Mouse (Mus musculus) cerebellum, postnatal 25 days (tissue): ENCODE data around the gene Pde4d.

ENCODE experiments used
- DNase-seq, 2 experiments: peaks; one replicate each; pipeline ENCODE4 v3.0.0; 2021; ENCODE audit warnings: mixed read lengths in 2 of 2

The Pde4d gene

DNA sequence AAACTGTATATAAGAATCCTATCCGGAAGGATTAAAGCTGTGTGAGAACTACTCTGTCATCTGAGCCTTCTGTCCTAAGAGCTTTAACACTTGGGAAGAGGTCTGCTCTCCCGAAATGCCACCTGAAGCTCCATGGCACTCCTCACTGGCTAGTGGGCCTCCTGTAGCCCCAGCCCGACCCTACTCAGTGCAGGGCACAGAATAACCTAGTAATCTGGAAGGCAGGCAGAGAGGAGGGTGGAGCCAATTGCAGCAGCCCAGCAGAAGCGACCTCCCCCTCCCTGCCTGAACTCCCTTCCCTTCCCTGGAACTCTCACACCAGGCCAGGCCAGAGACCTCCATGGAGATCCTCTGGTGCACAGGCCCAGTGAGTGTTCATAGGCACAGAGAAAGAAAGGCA lies 608.3 kb downstream of the Pde4d start:
- no peak for DNase-seq

DNA sequence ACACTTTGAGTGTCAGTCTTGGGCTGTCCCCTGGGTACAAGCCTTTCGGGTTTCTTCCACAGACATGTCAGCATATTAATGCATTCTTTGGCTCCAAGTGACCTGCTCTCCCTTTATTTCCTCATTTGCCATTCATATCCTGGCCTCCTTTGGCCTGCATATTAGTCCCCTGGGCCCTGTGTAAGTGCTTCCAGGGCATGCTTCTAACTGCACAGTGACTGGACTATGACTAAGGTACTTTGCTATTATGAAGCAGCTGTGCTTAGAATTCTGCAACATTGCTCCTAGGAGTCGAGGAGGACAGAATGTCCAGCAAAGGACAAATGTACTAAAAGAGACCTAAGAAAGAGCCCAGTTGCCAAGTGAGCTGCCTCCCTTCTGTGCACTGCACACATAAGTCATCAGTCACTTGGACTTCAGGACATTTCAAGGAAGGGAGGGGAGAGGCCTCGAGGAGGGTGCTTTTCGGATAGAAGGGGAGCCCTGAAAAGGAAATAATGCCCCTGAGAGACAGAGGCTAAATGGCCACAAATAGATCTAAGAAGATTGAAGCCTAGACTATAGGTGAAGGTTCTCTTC lies 616.9 kb downstream of the Pde4d start:
- no peak for DNase-seq

DNA sequence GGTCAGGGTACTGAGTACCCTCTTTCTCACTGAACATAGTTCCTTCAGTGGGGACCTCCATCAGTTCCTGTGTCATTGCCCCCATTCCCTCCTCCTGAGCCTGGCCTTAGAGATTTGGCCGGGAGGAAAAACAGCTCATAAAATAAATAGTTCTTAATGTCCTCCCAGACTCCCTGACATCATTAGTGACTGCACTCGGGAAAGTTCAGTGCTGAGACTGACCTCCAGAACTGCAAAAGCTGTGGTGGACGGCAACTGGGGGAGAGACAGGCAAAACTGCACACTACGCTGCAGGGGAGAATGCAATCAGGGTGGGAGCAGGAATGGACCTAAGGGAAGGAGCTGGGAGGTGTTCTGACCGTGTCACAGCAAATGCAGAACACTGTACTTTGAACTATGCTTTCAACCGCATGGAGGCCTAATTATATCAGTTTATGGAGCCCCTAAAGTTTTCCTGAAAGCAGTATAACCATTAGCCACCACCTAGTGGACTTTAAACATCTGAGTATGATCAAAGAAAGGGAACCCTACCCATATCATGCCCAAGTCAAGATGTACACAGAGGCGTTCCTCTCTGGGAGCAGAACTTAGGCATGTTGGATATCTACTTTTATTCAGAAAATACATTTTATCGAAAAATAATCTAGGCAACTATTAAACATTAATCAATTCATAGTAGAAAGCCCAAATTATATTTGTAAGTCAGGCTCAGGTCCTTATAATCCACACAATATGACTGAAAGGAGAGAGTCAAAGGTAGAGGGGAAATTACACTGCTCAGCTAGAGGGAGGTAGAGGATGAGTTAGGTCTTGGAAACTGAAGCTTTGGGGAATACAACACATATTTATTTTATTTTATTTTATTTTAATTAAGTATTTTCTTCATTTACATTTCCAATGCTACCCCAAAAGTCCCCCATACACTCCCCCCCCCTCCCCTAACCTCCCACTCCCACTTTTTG lies 618.8 kb downstream of the Pde4d start:
- no peak for DNase-seq

DNA sequence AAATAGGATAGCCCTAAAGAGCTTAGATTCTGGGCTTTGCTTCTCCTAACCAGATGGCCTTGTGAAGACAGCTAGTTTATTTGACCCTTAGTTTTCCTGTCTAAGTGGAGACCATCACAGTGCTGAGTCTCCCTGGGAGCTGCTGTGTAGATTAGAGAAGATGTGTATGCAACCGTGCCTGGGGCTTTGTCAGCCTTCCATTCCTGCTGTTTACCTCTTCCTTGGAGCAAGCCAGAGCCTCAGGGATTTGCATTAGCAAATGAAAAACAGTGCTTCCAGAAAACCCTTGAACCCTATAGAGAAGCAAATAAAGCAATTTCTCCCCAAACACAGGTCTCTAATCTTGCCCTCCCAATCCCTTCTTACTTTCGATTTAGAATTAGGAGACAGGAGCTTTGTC lies 623.6 kb downstream of the Pde4d start:
- no peak for DNase-seq

DNA sequence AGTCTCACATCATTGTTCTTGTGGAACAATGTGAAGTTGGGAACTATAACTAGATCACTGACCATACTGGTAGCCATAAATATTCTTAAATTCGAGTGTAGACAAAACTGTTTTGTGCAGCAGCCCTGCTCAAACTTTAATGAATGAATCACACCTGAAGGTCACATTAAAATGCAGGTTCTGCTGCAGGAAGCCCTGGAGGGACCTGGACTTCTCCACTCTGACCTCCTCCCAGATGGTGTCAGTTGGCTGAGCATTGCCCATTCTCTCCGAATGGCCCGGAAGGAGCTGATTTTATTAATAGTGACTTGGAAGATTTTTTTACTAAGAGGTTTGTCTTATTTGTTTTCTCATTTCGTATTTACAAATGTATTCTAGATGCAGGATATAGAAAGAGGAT lies 624.3 kb downstream of the Pde4d start:
- DNase-seq = peak in 1 of 2 experiments; percentile 17

DNA sequence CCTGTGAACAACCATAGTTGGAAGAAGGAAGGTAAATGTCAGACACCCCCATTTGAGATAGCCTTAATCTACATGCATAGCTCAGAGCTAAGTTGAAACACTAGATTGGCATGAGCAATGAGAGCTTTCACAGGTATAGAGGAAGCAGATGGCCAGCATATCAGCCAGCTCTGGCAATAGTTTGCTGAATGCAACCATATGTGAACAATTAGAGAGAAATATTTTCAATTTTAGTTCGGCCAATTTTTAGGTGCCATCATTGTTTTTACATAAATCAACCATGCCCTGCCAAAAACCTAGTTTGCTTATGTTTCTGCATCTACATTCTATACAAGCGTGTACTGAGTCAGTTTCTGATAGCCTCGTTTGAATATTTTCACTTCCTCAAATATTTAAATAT lies 642.9 kb downstream of the Pde4d start:
- DNase-seq = peak; percentile 55 to 68

DNA sequence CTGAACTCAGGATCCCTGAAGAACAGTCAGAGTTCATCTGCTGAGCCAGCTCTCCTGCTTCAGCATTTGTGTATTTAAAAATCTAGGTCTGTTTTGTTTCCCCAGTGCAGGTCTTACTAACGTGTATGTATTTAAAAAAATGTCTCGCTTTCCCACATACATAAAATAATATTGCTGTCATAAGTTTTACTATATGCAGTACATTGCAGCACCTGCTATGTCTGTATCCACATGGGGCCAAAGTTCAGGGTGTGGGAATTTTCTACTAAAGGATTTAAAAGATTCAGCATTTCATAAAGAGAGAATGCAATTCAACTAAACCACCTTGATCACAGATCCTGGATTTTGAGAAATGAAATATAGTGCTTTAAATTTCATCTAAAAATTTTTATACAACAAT lies 646.9 kb downstream of the Pde4d start:
- DNase-seq = no peak

DNA sequence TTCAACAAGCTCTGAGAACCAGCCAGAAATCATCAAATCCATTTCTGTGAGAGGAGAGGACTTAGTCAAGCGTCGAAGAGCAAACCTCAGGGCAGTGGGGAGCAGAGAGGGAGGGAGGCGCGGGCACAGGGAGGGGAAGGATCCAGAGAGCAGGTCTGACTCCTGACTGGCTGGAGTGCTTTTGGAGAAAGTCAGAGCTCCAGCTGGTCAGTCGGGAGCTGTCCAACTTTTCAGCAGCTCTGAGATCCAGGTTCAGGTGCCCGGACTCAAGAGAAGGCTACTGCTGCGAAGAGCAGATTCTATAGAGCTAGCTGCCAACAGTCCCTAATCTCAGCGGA lies 666.2 kb downstream of the Pde4d start:
- DNase-seq = peak in 1 of 2 experiments; percentile 88

DNA sequence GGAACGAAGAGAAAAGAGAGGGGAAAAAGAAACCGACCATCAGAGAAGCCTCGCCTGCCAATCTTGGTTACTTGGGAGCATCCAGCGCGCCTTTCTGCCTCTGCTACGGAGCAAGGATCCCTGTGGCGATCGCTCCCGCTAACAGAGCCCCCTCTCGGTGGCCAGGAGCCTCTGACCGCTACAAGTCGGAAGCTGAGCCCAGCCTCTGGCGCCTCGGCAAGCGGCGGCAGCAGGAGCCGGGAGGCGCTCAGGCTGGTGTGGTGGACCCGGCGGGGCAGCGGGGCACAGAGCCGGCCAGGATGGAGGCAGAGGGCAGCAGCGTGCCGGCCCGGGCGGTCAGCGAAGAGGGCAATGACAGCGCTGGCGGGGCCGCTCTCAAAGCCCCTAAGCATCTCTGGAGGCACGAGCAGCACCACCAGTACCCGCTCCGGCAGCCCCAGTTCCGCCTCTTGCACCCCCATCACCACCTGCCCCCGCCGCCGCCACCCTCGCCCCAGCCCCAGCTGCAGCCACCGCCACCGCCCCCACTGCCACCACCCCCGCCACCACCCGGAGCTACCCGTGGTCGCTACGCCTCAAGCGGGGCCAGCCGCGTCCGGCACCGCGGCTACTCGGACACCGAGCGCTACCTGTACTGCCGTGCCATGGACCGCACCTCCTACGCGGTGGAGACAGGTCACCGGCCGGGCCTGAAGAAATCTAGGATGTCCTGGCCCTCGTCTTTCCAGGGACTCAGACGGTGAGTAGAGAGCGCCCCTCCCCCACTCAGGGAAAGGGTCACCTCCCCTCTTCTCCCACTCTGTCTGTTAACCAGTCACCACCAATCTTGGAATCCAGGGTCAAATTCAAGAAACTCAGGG lies 666.8 kb downstream of the Pde4d start:
- DNase-seq = peak; percentile 82 to 89

DNA sequence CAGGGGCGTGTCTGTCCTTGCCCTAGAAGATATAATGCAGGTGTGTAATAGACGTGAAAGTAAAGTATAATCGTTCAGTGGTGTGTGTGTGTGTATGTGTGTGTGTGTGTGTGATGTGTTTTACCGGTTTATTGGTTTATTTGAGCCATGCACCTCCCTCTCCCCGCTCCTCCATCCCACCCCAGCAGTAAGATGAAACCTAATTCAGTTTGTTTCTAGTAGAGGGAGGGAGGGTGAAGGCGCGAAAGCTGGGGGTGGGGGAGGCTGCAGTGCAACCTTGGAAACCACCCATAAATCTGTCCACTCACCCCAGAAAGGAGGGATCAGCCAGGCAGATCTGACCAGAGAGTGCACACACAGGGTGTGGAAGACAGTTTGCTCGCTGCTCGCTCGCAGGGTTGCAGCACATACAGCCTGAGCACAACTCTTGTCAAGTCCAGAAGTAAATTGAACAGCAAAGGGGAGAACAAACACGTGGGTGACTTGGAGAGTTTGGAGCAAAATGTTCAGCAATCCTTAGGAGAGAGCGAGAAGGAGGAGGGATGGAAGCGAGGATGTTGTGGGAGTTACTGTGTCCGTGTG lies 667.6 kb downstream of the Pde4d start:
- peak; percentile 81 to 82 for DNase-seq

DNA sequence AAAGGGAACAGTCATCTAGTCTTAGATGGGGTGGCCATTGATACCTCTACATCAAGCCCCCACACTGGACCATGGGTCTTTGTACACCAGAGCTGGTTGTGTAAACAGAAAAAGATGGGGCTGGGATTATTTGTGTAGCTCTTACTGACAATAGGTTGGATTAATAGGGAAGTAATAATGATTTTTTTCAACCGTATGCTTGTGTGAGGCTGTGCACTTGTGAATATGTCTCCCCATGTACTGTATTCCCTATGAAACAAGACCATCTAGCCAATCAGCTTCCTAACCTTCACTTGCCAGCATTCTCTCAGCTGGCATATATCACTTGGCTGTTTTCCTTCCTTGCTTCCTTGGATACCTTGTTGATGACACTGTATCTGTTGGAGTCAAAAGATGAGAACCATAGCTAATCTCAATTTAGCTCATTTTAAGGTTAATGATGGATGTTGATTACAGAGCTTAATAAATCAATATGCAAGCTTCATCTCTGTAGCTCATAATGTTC lies 668.6 kb downstream of the Pde4d start:
- DNase-seq = peak; percentile 23 to 39

DNA sequence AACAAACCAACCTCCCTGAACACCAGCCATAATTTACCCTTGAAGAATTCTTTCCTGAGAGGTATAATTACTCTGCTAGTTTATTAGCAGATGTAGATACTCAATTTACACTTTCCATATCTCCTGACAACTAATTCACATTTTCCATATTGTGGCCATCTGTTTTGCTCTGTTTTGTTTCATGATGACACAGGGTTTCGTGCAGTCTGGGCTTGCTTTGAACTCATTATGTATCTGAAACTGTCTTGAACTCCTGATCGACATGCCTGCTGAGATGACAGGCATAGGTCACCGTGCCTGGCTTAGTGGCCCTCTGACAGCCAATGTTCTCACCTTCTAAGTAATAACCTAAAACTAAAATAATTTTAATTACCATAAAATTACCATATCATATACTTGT lies 672.1 kb downstream of the Pde4d start:
- DNase-seq = no peak

DNA sequence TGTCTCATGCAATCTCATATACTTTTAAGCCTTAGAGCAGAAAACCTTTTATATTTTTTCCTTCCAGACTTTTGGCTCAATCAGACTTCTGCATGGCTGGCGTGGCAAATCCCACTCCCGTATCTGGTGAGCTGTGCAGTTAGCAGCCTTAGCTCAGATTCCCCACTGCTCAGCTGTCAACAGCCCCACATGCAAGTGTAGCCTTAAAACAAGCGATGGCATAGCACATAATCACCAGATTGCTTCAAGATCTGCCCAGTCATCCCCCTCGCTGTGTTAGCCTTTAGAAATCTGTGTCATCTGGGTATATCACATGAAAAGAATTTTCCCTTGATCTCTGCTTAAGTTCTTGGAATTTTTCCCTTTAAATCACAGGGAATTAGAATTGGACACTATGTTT lies 686.7 kb downstream of the Pde4d start:
- peak; percentile 42 to 56 for DNase-seq

DNA sequence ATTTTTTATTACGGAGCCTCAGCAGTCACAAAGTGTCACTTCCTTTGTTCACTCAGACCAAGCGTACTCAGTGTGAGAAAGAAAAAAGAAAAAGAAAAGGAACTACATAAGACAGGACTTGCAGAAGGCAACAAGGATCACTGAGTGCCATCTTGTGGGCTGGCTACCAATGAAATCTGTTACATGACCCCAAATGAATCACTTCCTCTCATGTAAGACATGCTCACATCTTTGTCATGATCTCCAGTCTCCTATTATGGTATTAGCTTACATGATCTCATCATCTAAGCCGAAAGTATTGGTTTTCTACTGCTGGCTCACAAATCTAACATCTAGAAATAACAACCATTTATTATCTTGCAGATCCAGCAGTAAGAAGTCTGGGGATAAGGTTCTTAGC lies 709.0 kb downstream of the Pde4d start:
- no peak for DNase-seq

DNA sequence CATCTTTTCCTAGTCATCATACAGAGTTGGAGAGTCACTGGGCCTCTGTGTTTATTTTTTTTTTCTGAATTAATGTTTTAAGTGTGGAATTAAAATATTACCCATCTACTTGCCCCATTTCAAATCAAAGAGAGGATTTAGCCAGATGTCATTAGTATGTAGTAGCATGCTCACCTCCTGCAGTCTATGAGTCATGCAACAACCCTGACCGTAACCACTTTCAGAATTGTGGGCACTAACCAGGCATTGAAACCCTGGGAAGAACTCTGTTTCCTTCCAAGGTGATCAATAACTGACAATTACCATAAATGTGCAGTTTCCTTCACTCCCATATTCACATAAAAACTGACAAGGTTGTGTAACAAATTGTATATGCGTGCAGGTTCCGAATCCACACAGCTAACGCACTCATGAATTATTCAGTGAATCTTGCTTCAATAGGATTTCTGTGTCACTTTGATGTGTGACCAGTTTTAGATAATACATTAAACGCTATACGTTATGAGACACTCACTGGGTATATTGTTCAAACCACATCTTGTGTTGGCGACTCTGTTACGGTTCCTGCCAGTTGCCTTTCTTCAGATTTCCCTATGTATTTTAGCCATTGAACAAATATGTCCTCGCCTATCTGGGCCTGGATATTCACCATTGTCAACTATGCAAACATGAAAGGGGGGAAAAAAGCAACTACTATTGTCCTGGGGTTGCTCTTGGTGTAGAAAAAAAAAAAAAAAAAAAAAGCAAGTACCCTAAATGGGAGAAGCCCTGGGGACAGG lies 719.0 kb downstream of the Pde4d start:
- DNase-seq = no peak

DNA sequence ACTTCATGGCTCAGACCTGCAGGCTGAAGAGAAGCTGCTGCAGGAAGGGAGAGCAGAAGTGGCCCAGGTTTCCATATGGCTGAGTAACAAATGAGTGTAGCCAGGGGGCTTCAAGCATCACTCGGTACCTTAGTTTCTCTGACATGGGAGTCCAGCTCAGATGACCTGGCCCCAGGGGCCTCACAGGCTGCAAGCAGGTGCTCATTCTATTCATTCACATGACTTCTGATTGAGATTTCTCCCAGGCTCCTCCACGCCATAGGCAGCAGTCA lies 719.5 kb downstream of the Pde4d start:
- no peak for DNase-seq

DNA sequence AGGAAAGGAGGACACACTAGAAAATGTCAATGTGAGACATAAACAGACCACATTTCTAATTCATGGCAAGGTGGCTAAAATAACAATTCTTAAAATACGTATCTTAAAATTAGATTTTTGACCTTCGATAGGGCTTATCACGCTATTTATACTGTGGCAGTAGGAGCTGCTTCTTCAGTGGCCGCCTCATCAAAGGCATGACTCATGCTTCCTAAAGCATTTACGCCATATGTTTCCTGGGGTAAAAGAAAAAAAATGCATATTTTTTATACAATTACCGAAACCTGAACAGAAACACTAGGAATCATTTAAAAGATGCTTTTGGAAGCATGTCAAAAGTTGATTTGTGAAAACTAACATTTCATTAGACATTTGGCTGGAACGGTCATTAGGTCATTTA lies 721.9 kb downstream of the Pde4d start:
- DNase-seq = no peak

DNA sequence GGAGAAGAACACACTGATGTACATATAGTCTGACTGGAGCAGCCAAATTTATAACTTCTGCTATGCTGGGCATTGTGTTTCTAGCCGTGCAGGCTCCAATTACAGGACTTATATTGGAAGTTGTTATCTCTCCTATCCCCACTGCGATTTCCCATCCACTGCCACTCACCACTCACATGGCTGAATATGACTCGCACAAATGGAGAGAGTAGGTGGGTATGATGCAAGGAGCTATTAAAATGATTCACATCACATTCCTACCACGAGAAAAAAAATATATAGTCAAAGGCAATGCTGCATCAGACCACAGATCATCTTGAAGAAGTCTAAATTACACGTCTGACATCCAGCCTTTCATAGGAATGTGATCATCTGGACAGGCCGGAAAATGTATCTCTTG lies 725.5 kb downstream of the Pde4d start:
- no peak for DNase-seq

DNA sequence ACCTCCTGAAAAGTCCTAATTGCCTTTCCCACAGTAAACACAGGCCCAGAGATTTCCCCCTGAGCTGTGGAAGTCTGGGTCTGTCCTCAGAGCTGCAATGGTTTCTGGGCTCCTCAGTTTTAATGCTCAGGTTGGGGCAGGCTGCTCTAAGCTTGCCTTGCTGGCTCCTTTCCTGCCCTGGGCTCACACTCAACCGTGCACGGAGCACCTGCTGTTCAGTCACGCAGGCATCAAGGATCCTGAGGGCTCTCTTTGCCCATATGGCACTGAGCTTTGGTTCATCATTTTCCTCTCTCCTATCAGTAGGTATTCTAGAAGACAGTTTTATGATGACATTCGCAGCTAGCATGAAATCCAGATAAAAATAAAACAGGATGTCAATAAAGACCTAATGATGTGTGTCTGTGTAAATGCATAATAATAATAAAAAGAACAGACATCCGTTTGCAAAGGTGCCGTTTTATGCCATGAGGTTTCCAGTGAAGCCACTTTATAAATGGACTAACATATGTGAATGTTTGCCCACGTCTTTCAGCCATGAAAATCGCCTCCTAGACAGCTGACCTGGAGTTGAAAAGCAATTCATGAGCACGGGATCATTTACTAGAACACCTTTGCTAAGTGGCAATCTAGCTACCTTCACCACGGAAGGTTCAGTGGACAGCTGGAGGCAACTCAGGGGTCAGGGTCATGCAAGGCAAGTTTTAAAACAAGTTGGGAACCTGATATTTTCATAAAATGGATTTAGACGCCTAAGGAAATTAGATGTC lies 726.3 kb downstream of the Pde4d start:
- peak; percentile 94 to 95 for DNase-seq

DNA sequence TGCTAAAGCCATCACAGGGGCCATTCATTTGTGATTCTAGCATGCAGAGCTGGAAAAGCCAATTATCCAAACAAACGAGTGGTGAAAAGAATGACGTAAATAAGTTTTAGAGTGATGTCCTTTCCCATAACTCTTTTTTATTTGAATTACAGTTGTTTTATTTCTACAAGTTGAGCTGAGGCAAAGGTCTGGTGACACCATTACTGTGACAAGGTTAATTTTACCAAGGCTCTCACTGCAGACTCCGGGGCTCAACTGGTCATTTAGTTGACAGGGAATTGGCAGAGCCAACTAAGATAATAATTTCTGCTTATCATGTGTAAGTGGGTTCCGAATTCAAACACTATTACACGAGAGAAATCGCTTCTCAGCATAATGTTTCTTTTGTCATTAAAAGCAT lies 731.6 kb downstream of the Pde4d start:
- DNase-seq = no peak

DNA sequence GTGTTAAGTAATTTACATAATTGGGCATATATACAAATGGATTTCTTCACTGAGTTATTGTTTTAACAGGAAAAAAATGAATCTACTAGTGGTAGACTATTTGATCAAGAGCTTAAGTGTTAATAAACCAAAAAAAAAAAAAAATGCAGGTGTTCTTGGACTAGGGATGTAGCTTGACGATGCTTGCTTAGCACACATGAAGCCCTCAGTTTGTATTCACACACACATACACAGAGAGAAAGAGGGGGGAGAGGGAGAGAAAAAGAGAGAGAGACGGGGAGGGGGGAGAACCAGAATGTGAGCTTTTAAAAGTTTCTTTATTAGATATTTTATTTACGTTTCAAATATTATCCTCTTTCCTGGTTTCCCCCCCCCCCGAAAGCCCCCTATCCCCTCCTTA lies 740.9 kb downstream of the Pde4d start:
- DNase-seq = no peak

DNA sequence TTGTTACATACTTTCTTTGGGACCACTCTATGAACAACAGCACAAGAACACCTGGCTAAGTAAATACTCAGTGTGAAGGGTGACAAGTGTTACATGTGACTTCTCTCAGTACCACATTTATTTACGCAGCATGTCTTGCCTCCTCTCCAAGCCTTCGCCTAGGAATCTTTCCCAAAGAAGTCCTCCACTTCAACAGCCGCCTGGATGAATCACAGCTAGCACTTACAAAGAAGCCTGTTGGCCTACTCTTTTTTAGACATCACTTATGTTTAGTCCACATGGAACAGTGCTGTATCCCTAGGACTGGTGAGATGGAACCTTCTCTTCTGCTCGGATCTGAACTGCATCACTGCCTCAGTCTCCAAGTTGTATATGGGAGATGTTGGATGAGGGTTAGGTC lies 741.4 kb downstream of the Pde4d start:
- DNase-seq = no peak
